ENCODE assay signal across 25 mouse cellular contexts in the genomic region with DNA sequence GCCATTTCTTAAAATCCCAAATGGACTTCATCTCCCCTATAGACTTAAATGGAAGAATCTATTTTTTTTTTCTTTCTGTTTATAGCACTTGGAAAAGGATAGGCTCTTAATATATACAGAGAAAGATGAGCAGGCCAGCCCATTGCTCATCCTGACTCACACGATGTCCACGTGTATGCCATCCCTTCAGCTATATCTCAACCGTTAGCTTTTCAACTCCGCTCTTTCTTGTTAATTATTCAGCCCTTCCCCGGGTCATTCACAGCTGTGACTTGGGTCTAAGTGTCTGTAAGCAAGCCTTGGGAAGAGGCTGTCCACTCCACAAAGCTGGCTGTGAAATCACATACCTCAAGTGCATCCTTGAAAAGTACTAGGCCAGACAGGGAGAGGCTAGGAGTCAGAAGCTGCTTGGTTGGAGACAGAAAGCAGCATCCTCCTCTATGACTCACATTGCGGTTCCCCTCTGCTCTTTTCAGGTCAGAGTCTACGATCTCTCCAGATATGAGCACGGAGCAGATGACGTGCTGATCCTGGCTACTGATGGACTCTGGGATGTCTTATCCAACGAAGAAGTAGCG.
"Had no signal": no experiment of that assay in that cellular context is flagged by ENCODE, and none has a peak within 500 bp of the region (broad histone marks: within the 10 kb centered on the region; RNA-seq: fewer than 3 reads in every experiment).

No protein-coding gene starts in this region.

- DNase-seq: gastrocnemius, postnatal 14 days; gastrocnemius, postnatal 36 days; heart, adult 2 months; heart, postnatal 14 days; heart, postnatal 36 days; kidney, adult 11 months; kidney, adult 2 months; kidney, adult 9 months; kidney, postnatal 14 days; kidney, postnatal 36 days; liver had no signal

- H3K4me1 ChIP-seq: heart, embryonic 13.5 days; hindbrain, embryonic 13.5 days; liver, embryonic 12.5 days had no signal

- H3K27ac ChIP-seq: heart, adult 2 months; heart, embryonic 13.5 days; heart, embryonic 15.5 days; hindbrain, embryonic 13.5 days; hindbrain, embryonic 15.5 days; hindbrain, postnatal 0 days; kidney, embryonic 15.5 days; kidney, postnatal 0 days; limb, embryonic 10.5 days; limb, embryonic 12.5 days; liver, embryonic 12.5 days; liver, embryonic 14.5 days had no signal

- H3K9me3 ChIP-seq: heart, embryonic 13.5 days; heart, embryonic 15.5 days; hindbrain, embryonic 13.5 days; hindbrain, embryonic 15.5 days; kidney, embryonic 15.5 days; limb, embryonic 10.5 days; limb, embryonic 12.5 days; liver, embryonic 12.5 days had no signal

- ATAC-seq: hindbrain, postnatal 0 days; intestine, embryonic 16.5 days; liver, embryonic 12.5 days had no signal

- H3K4me2 ChIP-seq: heart, embryonic 11.5 days; heart, embryonic 13.5 days; heart, embryonic 15.5 days; hindbrain, embryonic 13.5 days; hindbrain, embryonic 15.5 days; kidney, embryonic 15.5 days; limb, embryonic 12.5 days; liver, embryonic 12.5 days had no signal

- H3K36me3 ChIP-seq: heart, embryonic 13.5 days; heart, embryonic 15.5 days; hindbrain, embryonic 13.5 days; limb, embryonic 12.5 days; liver, embryonic 12.5 days had no signal

- H3K27me3 ChIP-seq: heart, embryonic 13.5 days; heart, embryonic 15.5 days; hindbrain, embryonic 13.5 days; hindbrain, embryonic 15.5 days; kidney, embryonic 15.5 days; limb, embryonic 12.5 days; liver, embryonic 12.5 days had no signal

- H3K9ac ChIP-seq: heart, embryonic 13.5 days; heart, embryonic 15.5 days; hindbrain, embryonic 13.5 days; hindbrain, embryonic 15.5 days; kidney, embryonic 15.5 days; limb, embryonic 12.5 days; liver, embryonic 12.5 days; liver, embryonic 14.5 days had no signal

- H3K4me3 ChIP-seq: heart, adult 2 months; heart, embryonic 13.5 days; heart, embryonic 15.5 days; hindbrain, embryonic 13.5 days; hindbrain, embryonic 15.5 days; kidney, embryonic 15.5 days; left cerebral cortex, adult 2 months; limb, embryonic 10.5 days; limb, embryonic 12.5 days; liver, embryonic 12.5 days had no signal
